Mouse (Mus musculus) CH12.LX (cell line): ENCODE results near the gene Prrt4. TPM values are rescaled to one million over a fixed set of nuclear protein-coding genes. Genes with fewer than 3 reads are reported as not detected.
A peak's percentile ranks its signal among the peaks of the same experiment; 100 is the strongest.

ENCODE experiments used
- DNase-seq: peaks from one replicate; pipeline ENCODE4 v3.0.0-alpha.2; 2013; ENCODE audit errors: extremely low read depth
- H3K27ac ChIP-seq: 2 replicates; pipeline ENCODE4 v1.5.1; 2012; ENCODE audit warnings: low read depth, mild to moderate bottlenecking, control low read depth, moderate library complexity; ENCODE audit not compliant: insufficient read depth
- H3K27me3 ChIP-seq: replicated peaks from 2 replicates; pipeline ENCODE3; 2012; ENCODE audit warnings: inconsistent platforms
- H3K36me3 ChIP-seq, 2 experiments: replicated peaks in 1 of 2; 2 replicates each; pipeline versions ENCODE3 to v1.6.1; 2012; ENCODE audit warnings: inconsistent platforms in 1 of 2, low read length in 1 of 2, mild to moderate bottlenecking in 1 of 2, mixed read lengths in 1 of 2, moderate library complexity in 1 of 2; ENCODE audit not compliant: control insufficient read depth in 1 of 2, insufficient read depth in 1 of 2
- H3K4me1 ChIP-seq, 2 experiments: 2 replicates each; pipeline ENCODE4 v1.6.1; 2012; ENCODE audit warnings: inconsistent platforms in 1 of 2, moderate library complexity in 1 of 2; ENCODE audit not compliant: insufficient read depth in 2 of 2, control insufficient read depth in 1 of 2
- H3K4me2 ChIP-seq: 2 replicates; pipeline ENCODE4 v1.6.1; 2012; ENCODE audit warnings: low read depth, mild to moderate bottlenecking, control low read depth; ENCODE audit not compliant: poor library complexity, insufficient read depth, severe bottlenecking
- H3K4me3 ChIP-seq, 3 experiments: fragments of 150-350 bp in 1 of 3; sonication (generic) in 1 of 3; replicated peaks in 1 of 3; 2 replicates each; pipeline versions ENCODE3 to v1.5.1; 2011 to 2012; ENCODE audit warnings: low read depth in 2 of 3, low read length in 2 of 3, mild to moderate bottlenecking in 2 of 3, moderate library complexity in 2 of 3, control low read depth in 1 of 3, improper control_type of control experiment in 1 of 3, inconsistent platforms in 1 of 3, mixed read lengths in 1 of 3; ENCODE audit not compliant: poor library complexity in 1 of 3
- H3K79me2 ChIP-seq: replicated peaks from 2 replicates; pipeline ENCODE4 v1.6.1; 2012; ENCODE audit warnings: mild to moderate bottlenecking, moderate library complexity; ENCODE audit not compliant: control insufficient read depth, poor library complexity, insufficient read depth, severe bottlenecking; ENCODE audit errors: extremely low read depth
- H3K9ac ChIP-seq: 2 replicates; pipeline ENCODE4 v1.6.1; 2012; ENCODE audit warnings: low read depth, mild to moderate bottlenecking, control low read depth, moderate library complexity; ENCODE audit not compliant: insufficient read depth
- H3K9me3 ChIP-seq: replicated peaks from 2 replicates; pipeline ENCODE3; 2012; ENCODE audit warnings: low read length, inconsistent platforms, mixed read lengths
- BHLHE40 ChIP-seq: IDR thresholded peaks from 2 replicates; pipeline ENCODE4 v1.6.1; 2011; ENCODE audit warnings: mild to moderate bottlenecking, low read depth, low read length, improper control_type of control experiment
- CHD1 ChIP-seq: IDR thresholded peaks from 2 replicates; pipeline ENCODE4 v1.6.1; 2012; ENCODE audit warnings: low read depth, low read length, improper control_type of control experiment, inconsistent platforms
- CHD2 ChIP-seq: IDR thresholded peaks from 2 replicates; pipeline ENCODE4 v1.6.1; 2011; ENCODE audit warnings: low read length, improper control_type of control experiment
- CTCF ChIP-seq, 2 experiments: IDR thresholded peaks in 1 of 2; conservative IDR thresholded peaks in 1 of 2; 2 replicates each; pipeline ENCODE4 v1.5.1; 2011 to 2012; ENCODE audit warnings: low read depth in 2 of 2, low read length in 2 of 2, improper control_type of control experiment in 1 of 2, inconsistent platforms in 1 of 2, mild to moderate bottlenecking in 1 of 2, moderate library complexity in 1 of 2
- E2F4 ChIP-seq: IDR thresholded peaks from 2 replicates; pipeline ENCODE4 v1.6.1; 2011; ENCODE audit warnings: low read depth, low read length, improper control_type of control experiment; ENCODE audit not compliant: insufficient replicate concordance
- ELF1 ChIP-seq: IDR thresholded peaks from 2 replicates; pipeline ENCODE4 v1.6.1; 2014; ENCODE audit warnings: low read depth, mild to moderate bottlenecking, inconsistent platforms, low read length, improper control_type of control experiment
- EP300 ChIP-seq: IDR thresholded peaks from 2 replicates; pipeline ENCODE4 v1.6.1; 2011; ENCODE audit warnings: low read length, improper control_type of control experiment
- ETS1 ChIP-seq: conservative IDR thresholded peaks from 2 replicates; pipeline ENCODE4 v1.6.1; 2012; ENCODE audit warnings: low read depth, mild to moderate bottlenecking, inconsistent platforms, low read length, improper control_type of control experiment, moderate library complexity
- GABPA ChIP-seq: IDR thresholded peaks from 2 replicates; pipeline ENCODE4 v1.6.1; 2012; ENCODE audit warnings: low read depth, low read length, improper control_type of control experiment, inconsistent platforms; ENCODE audit not compliant: insufficient replicate concordance
- HCFC1 ChIP-seq: IDR thresholded peaks from 2 replicates; pipeline ENCODE4 v1.6.1; 2012; ENCODE audit warnings: low read depth, mild to moderate bottlenecking, inconsistent platforms, low read length, improper control_type of control experiment
- IRF4 ChIP-seq: IDR thresholded peaks from 2 replicates; pipeline ENCODE4 v1.6.1; 2014; ENCODE audit warnings: low read depth, mild to moderate bottlenecking, inconsistent platforms, low read length, improper control_type of control experiment
- JUN ChIP-seq: IDR thresholded peaks from 2 replicates; pipeline ENCODE4 v1.6.1; 2011; ENCODE audit warnings: low read depth, mild to moderate bottlenecking, low read length, improper control_type of control experiment, moderate library complexity; ENCODE audit not compliant: insufficient read depth
- JUND ChIP-seq: conservative IDR thresholded peaks from 2 replicates; pipeline ENCODE4 v1.6.1; 2011; ENCODE audit warnings: low read depth, low read length, improper control_type of control experiment
- KAT2A ChIP-seq: IDR thresholded peaks from 2 replicates; pipeline ENCODE4 v1.6.1; 2012; ENCODE audit warnings: low read length, improper control_type of control experiment, inconsistent platforms; ENCODE audit not compliant: insufficient replicate concordance
- MAX ChIP-seq: IDR thresholded peaks from 2 replicates; pipeline ENCODE4 v1.6.1; 2011; ENCODE audit warnings: low read length, improper control_type of control experiment
- MAZ ChIP-seq: IDR thresholded peaks from 2 replicates; pipeline ENCODE4 v1.6.1; 2012; ENCODE audit warnings: low read depth, mild to moderate bottlenecking, inconsistent platforms, low read length, improper control_type of control experiment, moderate library complexity
- MEF2A ChIP-seq: IDR thresholded peaks from 2 replicates; pipeline ENCODE4 v1.6.1; 2014; ENCODE audit warnings: low read depth, mild to moderate bottlenecking, inconsistent platforms, low read length, improper control_type of control experiment, borderline replicate concordance
- MXI1 ChIP-seq: IDR thresholded peaks from 2 replicates; pipeline ENCODE4 v1.6.1; 2011; ENCODE audit warnings: mild to moderate bottlenecking, low read depth, low read length, improper control_type of control experiment
- MYC ChIP-seq: IDR thresholded peaks from 2 replicates; pipeline ENCODE4 v1.6.1; 2011; ENCODE audit warnings: low read depth, mild to moderate bottlenecking, improper control_type of control experiment, low read length
- NELFE ChIP-seq: IDR thresholded peaks from 2 replicates; pipeline ENCODE4 v1.6.1; 2011; ENCODE audit warnings: low read depth, low read length, improper control_type of control experiment
- NRF1 ChIP-seq: IDR thresholded peaks from 2 replicates; pipeline ENCODE4 v1.6.1; 2014; ENCODE audit warnings: low read depth, mild to moderate bottlenecking, inconsistent platforms, low read length, improper control_type of control experiment, moderate library complexity
- PAX5 ChIP-seq: IDR thresholded peaks from 2 replicates; pipeline ENCODE4 v1.6.1; 2012; ENCODE audit warnings: low read length, inconsistent platforms, mixed read lengths
- POLR2AphosphoS2 ChIP-seq: IDR thresholded peaks from 2 replicates; pipeline ENCODE4 v1.6.1; 2011; ENCODE audit warnings: low read depth, low read length, improper control_type of control experiment
- RAD21 ChIP-seq: IDR thresholded peaks from 2 replicates; pipeline ENCODE4 v1.6.1; 2011; ENCODE audit warnings: low read depth, mild to moderate bottlenecking, low read length, improper control_type of control experiment, moderate library complexity
- RCOR1 ChIP-seq: conservative IDR thresholded peaks from 2 replicates; pipeline ENCODE4 v1.6.1; 2012; ENCODE audit warnings: low read depth, mild to moderate bottlenecking, inconsistent platforms, low read length, improper control_type of control experiment
- SIN3A ChIP-seq: IDR thresholded peaks from 2 replicates; pipeline ENCODE4 v1.6.1; 2012; ENCODE audit warnings: low read length, improper control_type of control experiment, inconsistent platforms
- SMC3 ChIP-seq: IDR thresholded peaks from 2 replicates; pipeline ENCODE4 v1.6.1; 2011; ENCODE audit warnings: low read depth, low read length, improper control_type of control experiment
- TBP ChIP-seq: conservative IDR thresholded peaks from 2 replicates; pipeline ENCODE4 v1.6.1; 2011; ENCODE audit warnings: low read depth, low read length, improper control_type of control experiment
- TCF12 ChIP-seq: IDR thresholded peaks from 2 replicates; pipeline ENCODE4 v1.6.1; 2014; ENCODE audit warnings: low read depth, mild to moderate bottlenecking, inconsistent platforms, low read length, improper control_type of control experiment
- UBTF ChIP-seq: IDR thresholded peaks from 2 replicates; pipeline ENCODE4 v1.6.1; 2012; ENCODE audit warnings: low read depth, mild to moderate bottlenecking, inconsistent platforms, low read length, improper control_type of control experiment, moderate library complexity
- ZC3H11A ChIP-seq: IDR thresholded peaks from 2 replicates; pipeline ENCODE4 v1.6.1; 2012; ENCODE audit warnings: low read depth, mild to moderate bottlenecking, inconsistent platforms, low read length, improper control_type of control experiment
- ZMIZ1 ChIP-seq: IDR thresholded peaks from 2 replicates; pipeline ENCODE4 v1.6.1; 2012; ENCODE audit warnings: low read depth, mild to moderate bottlenecking, inconsistent platforms, low read length, improper control_type of control experiment
- ZNF384 ChIP-seq: IDR thresholded peaks from 2 replicates; pipeline ENCODE4 v1.6.1; 2012; ENCODE audit warnings: low read depth, low read length, improper control_type of control experiment, inconsistent platforms
- dilution Hi-C: fragments of 300-500 bp; cut with MboI; formaldehyde crosslinking; loops from 2 replicates; pipeline ENCODE4 v1.14.3; 2020; ENCODE audit warnings: low sequenced_read_pairs; ENCODE audit not compliant: extremely low pct_unique_long_range_greater_than_20kb, extremely low pct_ligation_motif_present
- in situ Hi-C: fragments of 300-500 bp; cut with MboI; formaldehyde crosslinking; loops from 3 replicates; pipeline ENCODE4 v1.14.3; 2019; ENCODE audit warnings: low sequenced_read_pairs, low pct_ligation_motif_present, low pct_unique_long_range_greater_than_20kb, mixed read lengths
- polyA plus RNA-seq: library from polyadenylated mRNA; unstranded; fragments of >175 nt; gene quantifications from 2 replicates; pipeline ENCODE4 v1.2.1, GENCODE M21; 2012; ENCODE audit warnings: low read depth; ENCODE audit not compliant: insufficient read length
- total RNA-seq, 2 experiments: library from RNA; depleted of rRNA; stranded (reverse); fragments of 300-350 nt in 1 of 2; fragments of >200 nt in 1 of 2; gene quantifications; 2 replicates each; pipeline ENCODE4 v1.2.3; 2012 to 2014

The Prrt4 gene
- total and polyA plus RNA-seq, 3 experiments, result not detected

DNA sequence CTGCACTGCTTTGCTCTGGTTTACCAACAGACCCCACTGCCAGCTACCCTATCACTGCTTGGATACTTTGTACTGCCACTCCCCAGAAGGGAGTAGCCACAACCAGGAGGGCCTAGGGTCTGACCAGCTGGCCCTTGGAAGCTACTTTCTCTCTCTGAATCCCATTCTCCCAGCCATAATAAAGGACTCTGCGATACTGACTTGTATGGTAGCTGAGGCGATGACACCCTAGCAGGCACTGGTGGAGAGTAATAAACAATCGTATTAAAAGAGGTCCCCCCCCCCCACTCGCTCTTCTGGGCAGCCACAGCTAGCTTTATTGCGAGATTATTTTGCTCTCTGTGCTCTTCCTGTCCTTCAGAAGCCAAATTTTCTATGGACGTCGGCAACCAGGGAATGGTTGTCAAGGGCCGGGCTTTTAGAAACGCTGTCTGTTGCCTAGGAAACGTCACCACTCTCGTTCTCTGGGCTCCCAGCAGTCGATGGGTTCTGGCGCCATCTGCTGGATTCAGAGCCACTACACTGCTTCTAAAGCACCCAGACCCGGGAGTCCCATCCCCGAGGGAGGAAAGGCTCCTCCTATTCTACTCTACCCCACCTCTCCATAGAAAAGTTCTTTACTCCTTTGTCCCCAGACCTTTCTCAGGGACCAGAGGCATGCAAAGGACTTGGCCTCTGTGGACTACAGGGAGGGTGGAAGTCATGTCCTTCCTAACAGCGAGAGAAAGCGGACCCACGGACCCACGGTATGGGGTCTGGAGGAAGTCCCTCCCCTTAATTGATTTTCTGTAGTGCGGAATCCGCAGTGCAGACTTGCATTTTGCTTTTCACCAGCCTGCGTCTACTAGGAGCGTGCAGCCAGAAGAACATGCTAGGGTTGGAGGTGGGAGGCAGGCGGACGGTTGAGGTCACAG lies 19.2 kb upstream of the Prrt4 start (continued):
- TF ChIP-seq HCFC1, result 0 out of 2 replicates have a peak, but pooled peaks have one; percentile 17
- TF ChIP-seq SIN3A, result peak; percentile 83
- no peak for TF ChIP-seq CHD1
- TF ChIP-seq EP300, result no peak
- no peak for TF ChIP-seq BHLHE40

DNA sequence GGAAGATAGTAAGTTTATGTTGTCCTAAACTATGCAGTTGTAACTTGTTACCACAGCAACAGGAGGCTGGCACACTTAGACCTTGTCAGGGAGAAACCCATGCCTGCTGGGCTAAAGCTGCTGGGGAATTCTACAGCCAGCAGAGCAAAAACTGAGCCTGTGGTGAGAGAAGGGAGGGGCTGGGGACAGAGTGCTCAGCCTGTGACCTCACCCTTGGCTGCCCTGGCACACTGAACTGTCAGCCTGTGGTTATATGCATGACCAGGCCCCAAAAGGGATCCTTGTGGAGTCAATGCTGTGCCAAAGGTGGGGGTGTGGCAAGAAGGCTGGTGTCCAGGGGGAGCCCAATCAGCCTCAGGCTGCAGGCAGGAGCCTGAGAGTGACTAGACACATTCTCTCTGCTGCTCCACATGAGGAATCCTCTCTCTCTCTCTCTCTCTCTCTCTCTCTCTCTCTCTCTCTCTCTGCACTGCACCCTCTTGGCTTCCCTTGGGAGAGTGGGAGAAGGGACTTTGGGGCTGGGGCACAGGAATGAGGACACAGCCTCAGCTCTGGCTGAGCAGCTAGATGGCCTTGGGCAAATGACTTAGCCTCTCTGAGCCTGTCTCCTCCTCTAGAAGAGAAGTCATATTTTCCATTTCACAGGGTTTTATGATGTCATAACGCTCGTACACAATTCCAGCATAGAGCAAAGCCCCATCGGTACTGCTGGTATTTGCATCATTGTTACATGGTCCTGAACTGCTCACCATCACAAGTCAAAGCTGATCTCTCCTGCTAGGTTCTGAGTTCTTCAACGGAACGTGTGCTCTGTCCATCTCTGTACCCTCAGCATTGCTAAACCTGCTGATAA lies 16.7 kb upstream of the Prrt4 start:
- Histone ChIP-seq H3K27me3 (peaks cover 36% of the 10 kb centered on the region), H3K79me2 (no peaks in the 10 kb centered on the region), H3K27ac (no peak overlapping the region), H3K36me3 (peaks cover under 1 to 11% of the 10 kb centered on the region in 2 experiments), H3K4me1 (peaks cover 5 to 18% of the 10 kb centered on the region in 2 experiments; a peak in 2 of 4 replicates), H3K4me3 (no peak overlapping the region), H3K9ac (no peak overlapping the region), H3K9me3 (no peaks in the 10 kb centered on the region), H3K4me2 (no peak overlapping the region)
- dilution Hi-C loops, result no loop called here
- in situ Hi-C loops, result no loop called here
- peak; percentile 59 for DNase-seq
- 0 out of 2 replicates have a peak, but pooled peaks have one; percentile 15 for TF ChIP-seq MYC
- TF ChIP-seq MAZ, result peak; percentile 60; the same call in 1 of the 2 replicates
- TF ChIP-seq ZNF384, result no peak
- no peak for TF ChIP-seq ELF1
- TF ChIP-seq BHLHE40, result 0 out of 2 replicates have a peak, but pooled peaks have one; percentile 37
- peak; percentile 96 for TF ChIP-seq JUN
- TF ChIP-seq JUND, result peak; percentile 94
- TF ChIP-seq TCF12, result no peak
- TF ChIP-seq ETS1, result peak; percentile 76
- TF ChIP-seq IRF4, result peak; percentile 48
- TF ChIP-seq NELFE, result no peak
- no peak for TF ChIP-seq MEF2A
- TF ChIP-seq KAT2A, result no peak
- no peak for TF ChIP-seq SIN3A
- no peak for TF ChIP-seq ZC3H11A
- no peak for TF ChIP-seq HCFC1
- TF ChIP-seq SMC3, result no peak
- TF ChIP-seq CHD2, result no peak
- peak; percentile 47; the same call in 1 of the 2 replicates for TF ChIP-seq EP300
- TF ChIP-seq E2F4, result no peak
- no peak for TF ChIP-seq TBP
- no peak for TF ChIP-seq RCOR1
- TF ChIP-seq CHD1, result no peak
- TF ChIP-seq RAD21, result no peak
- TF ChIP-seq CTCF (conservative IDR thresholded peaks at IDR 0.05 in 1 of 2, IDR thresholded peaks at IDR 0.05 in 1 of 2; ENCODE audit: low read depth in 2 of 2, low read length in 2 of 2), result no peak
- no peak for TF ChIP-seq POLR2AphosphoS2
- no peak for TF ChIP-seq ZMIZ1
- no peak for TF ChIP-seq NRF1
- TF ChIP-seq PAX5, result no peak
- TF ChIP-seq GABPA, result peak; percentile 49
- no peak for TF ChIP-seq MAX
- no peak for TF ChIP-seq MXI1
- no peak for TF ChIP-seq UBTF
